Mouse (Mus musculus) forebrain, embryonic 14.5 days (tissue): ENCODE results near the gene Gm21119. TPM values are rescaled to one million over a fixed set of nuclear protein-coding genes. Genes with fewer than 3 reads are reported as not detected.
"Not testable (repeated sequence)": the region's sequence is repeated elsewhere in the genome, so short reads cannot be mapped to it uniquely, and the experiment has no call there.

Experiments
- ATAC-seq: fragments of 200-750 bp; cut with Nextera tagmentation; 2 replicates; pipeline ENCODE4 v1.8.0; 2017; ENCODE audit warnings: mild to moderate bottlenecking, moderate library complexity
- DNase-seq: peaks from one replicate; pipeline ENCODE4 v3.0.0-alpha.2; 2015; ENCODE audit warnings: low spot score
- H3K27ac ChIP-seq: fragments of 300-500 bp; sonication (generic); 2 replicates; pipeline ENCODE4 v1.5.1; 2014; ENCODE audit warnings: low read depth, mild to moderate bottlenecking, control low read depth, low read length, moderate library complexity
- H3K27me3 ChIP-seq: fragments of 300-500 bp; sonication (generic); replicated peaks from 2 replicates; pipeline ENCODE4 v1.6.1; 2014; ENCODE audit warnings: low read length, control low read depth, mixed read lengths; ENCODE audit not compliant: control insufficient read depth, insufficient read depth
- H3K36me3 ChIP-seq: fragments of 300-500 bp; sonication (generic); 2 replicates; pipeline ENCODE4 v1.6.1; 2014; ENCODE audit warnings: low read length, control low read depth; ENCODE audit not compliant: control insufficient read depth, insufficient read depth
- H3K4me1 ChIP-seq: fragments of 300-500 bp; sonication (generic); 2 replicates; pipeline ENCODE4 v1.6.1; 2014; ENCODE audit warnings: antibody characterized with exemption, low read length, control low read depth; ENCODE audit not compliant: control insufficient read depth, insufficient read depth
- H3K4me2 ChIP-seq: fragments of 300-500 bp; sonication (generic); 2 replicates; pipeline ENCODE4 v1.6.1; 2014; ENCODE audit warnings: mild to moderate bottlenecking, control low read depth, low read length
- H3K4me3 ChIP-seq: fragments of 300-500 bp; sonication (generic); 2 replicates; pipeline ENCODE4 v1.5.1; 2014; ENCODE audit warnings: low read depth, low read length, control low read depth
- H3K9ac ChIP-seq: fragments of 300-500 bp; sonication (generic); 2 replicates; pipeline ENCODE4 v1.6.1; 2014; ENCODE audit warnings: mild to moderate bottlenecking, low read length, control low read depth, moderate library complexity
- H3K9me3 ChIP-seq: fragments of 300-500 bp; sonication (generic); replicated peaks from 2 replicates; pipeline ENCODE4 v1.6.1; 2016; ENCODE audit warnings: low read length, control low read depth, mixed read lengths; ENCODE audit not compliant: control insufficient read depth
- WGBS: fragments of 180-500 bp; shearing (Covaris S2); extraction: QIAGEN DNeasy Blood & Tissue Kit; methylation state at CpG from one replicate; pipeline ENCODE4 v1.1.7; 2014; 5-methylcytosine and 5-hydroxymethylcytosine counted together
- polyA plus RNA-seq: library from polyadenylated mRNA; unstranded; fragments of >200 nt; fragmentation: Nextera tagmentation; extraction: Ambion mirVana; gene quantifications from 2 replicates; pipeline ENCODE4 v1.2.1, GENCODE M21; 2014

The Gm21119 gene
- polyA plus RNA-seq = 0.11 TPM in 1 of 2 replicates, not detected in the other

- whole genome bisulfite sequencing = no CpG with 5 or more reads among the region's 2 CpGs
- H3K27me3 ChIP-seq = not testable (repeated sequence)
Measured at GRCm38 (mm10) chr8:20614619-20615018, at the start of gene Gm21119. Gene Gm21119, plus strand, starts transcription at chr8:20614919.

GRCm38 (mm10) chr8:20566753-20567152 lies 48.0 kb upstream of the Gm21119 start:
- not testable (repeated sequence) for H3K9ac ChIP-seq, H3K27ac ChIP-seq, ATAC-seq, H3K9me3 ChIP-seq, H3K4me1 ChIP-seq, H3K27me3 ChIP-seq, H3K4me2 ChIP-seq, H3K4me3 ChIP-seq, H3K36me3 ChIP-seq, DNase-seq
- WGBS = no CpG with 5 or more reads among the region's 1 CpGs

More at GRCm38 (mm10) chr8:20614619-20615018, at the start of gene Gm21119:
- not testable (repeated sequence) for ATAC-seq, H3K4me2 ChIP-seq, H3K27ac ChIP-seq, H3K4me1 ChIP-seq, H3K9me3 ChIP-seq, H3K36me3 ChIP-seq, DNase-seq, H3K4me3 ChIP-seq, H3K9ac ChIP-seq

- ATAC-seq, H3K9me3 ChIP-seq, H3K4me3 ChIP-seq, H3K27me3 ChIP-seq, DNase-seq, H3K36me3 ChIP-seq, H3K4me2 ChIP-seq, H3K27ac ChIP-seq, H3K4me1 ChIP-seq, H3K9ac ChIP-seq: not testable (repeated sequence)
- 95% methylated on average over 3 of the region's 6 CpGs for WGBS
Measured at GRCm38 (mm10) chr8:20581081-20581480, 33.6 kb upstream of the Gm21119 start.

GRCm38 (mm10) chr8:20582772-20583171 lies 31.9 kb upstream of the Gm21119 start:
- not testable (repeated sequence) for H3K4me1 ChIP-seq, DNase-seq, ATAC-seq, H3K27me3 ChIP-seq, H3K4me2 ChIP-seq, H3K36me3 ChIP-seq, H3K4me3 ChIP-seq, H3K27ac ChIP-seq, H3K9me3 ChIP-seq, H3K9ac ChIP-seq
- WGBS = 84% methylated on average over 3 of the region's 6 CpGs

- H3K36me3 ChIP-seq, H3K9me3 ChIP-seq, H3K4me3 ChIP-seq, H3K9ac ChIP-seq, H3K4me1 ChIP-seq, H3K4me2 ChIP-seq, H3K27me3 ChIP-seq, H3K27ac ChIP-seq: not testable (repeated sequence)
- ATAC-seq (peak; percentile 77), DNase-seq (peak; percentile 1)
- WGBS = 35% methylated on average over 3 of the region's 12 CpGs
Measured at GRCm38 (mm10) chr8:20588268-20589177, 26.2 kb upstream of the Gm21119 start.

DNA sequence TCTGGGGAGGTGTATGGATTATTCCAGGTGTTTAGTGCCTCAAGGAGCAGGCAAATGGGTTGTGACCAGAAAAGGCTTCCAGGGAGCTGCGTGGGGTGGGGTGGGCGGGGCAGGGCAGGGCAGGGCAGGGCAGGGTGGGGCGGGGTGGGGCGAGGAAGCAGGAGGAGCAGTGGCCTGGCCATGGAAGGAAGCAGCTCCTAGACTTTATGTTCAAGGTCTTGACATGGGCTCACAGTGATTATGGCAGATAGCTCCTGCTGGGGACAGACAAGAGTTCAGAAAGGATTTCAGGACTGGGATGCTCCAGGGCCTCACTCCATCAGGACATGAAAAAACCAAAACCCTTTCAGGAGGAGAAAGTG lies 25.6 kb upstream of the Gm21119 start:
- WGBS = 93% methylated on average over 1 of the region's 4 CpGs
- not testable (repeated sequence) for H3K27ac ChIP-seq, H3K9me3 ChIP-seq, H3K4me1 ChIP-seq, H3K9ac ChIP-seq, DNase-seq, H3K4me2 ChIP-seq, H3K4me3 ChIP-seq, H3K36me3 ChIP-seq, H3K27me3 ChIP-seq
- ATAC-seq = peak; percentile 54

GRCm38 (mm10) chr8:20590117-20590997 lies 24.4 kb upstream of the Gm21119 start:
- 82% methylated on average over 3 of the region's 9 CpGs for WGBS
- H3K4me1 ChIP-seq = not testable (repeated sequence)

GRCm38 (mm10) chr8:20591002-20591401 lies 23.7 kb upstream of the Gm21119 start:
- H3K36me3 ChIP-seq, ATAC-seq: not testable (repeated sequence)

More at GRCm38 (mm10) chr8:20590117-20590997, 24.4 kb upstream of the Gm21119 start:
- not testable (repeated sequence) for H3K9ac ChIP-seq, H3K9me3 ChIP-seq, H3K27me3 ChIP-seq, H3K36me3 ChIP-seq, H3K4me3 ChIP-seq, H3K27ac ChIP-seq, H3K4me2 ChIP-seq, ATAC-seq
- DNase-seq = peak; percentile 0

More at GRCm38 (mm10) chr8:20591002-20591401, 23.7 kb upstream of the Gm21119 start:
- not testable (repeated sequence) for H3K27me3 ChIP-seq, H3K9me3 ChIP-seq, H3K4me3 ChIP-seq, H3K4me1 ChIP-seq, H3K4me2 ChIP-seq, H3K9ac ChIP-seq, H3K27ac ChIP-seq, DNase-seq
- 79% methylated on average over 4 of the region's 8 CpGs for WGBS
